Mouse (Mus musculus) E14TG2a.4 (cell line): ENCODE measurements at regions not wholly inside any gene's neighbourhood (a gene's known extent, or its start where the extent isn't known, plus 50 kb on each side); places are given as distances from the start of the nearest gene placed in this dataset.

Experiments used
- H3K27me3 ChIP-seq: 2 replicates; pipeline ENCODE4 v1.6.1; 2014; ENCODE audit warnings: low read length, control low read depth; ENCODE audit not compliant: insufficient read depth
- H3K36me3 ChIP-seq: 2 replicates; pipeline ENCODE4 v1.6.1; 2014; ENCODE audit warnings: low read length, control low read depth; ENCODE audit not compliant: insufficient read depth
- H3K4me1 ChIP-seq: replicated peaks from 2 replicates; pipeline ENCODE4 v1.6.1; 2014; ENCODE audit warnings: low read depth, low read length, control low read depth
- H3K4me3 ChIP-seq: replicated peaks from 2 replicates; pipeline ENCODE4 v1.5.1; 2014; ENCODE audit warnings: mild to moderate bottlenecking, low read length
- H3K9me3 ChIP-seq: 2 replicates; pipeline ENCODE4 v1.6.1; 2014; ENCODE audit warnings: low read length, control low read depth
- CTCF ChIP-seq: conservative IDR thresholded peaks from 2 replicates; pipeline ENCODE4 v1.5.1; 2014; ENCODE audit warnings: low read length
- NANOG ChIP-seq: IDR thresholded peaks from 2 replicates; pipeline ENCODE4 v1.6.1; 2014; ENCODE audit warnings: borderline replicate concordance, low read length, mixed read lengths
- POU5F1 ChIP-seq: IDR thresholded peaks from 2 replicates; pipeline ENCODE4 v1.6.1; 2014; ENCODE audit warnings: low read length, borderline replicate concordance

- Histone ChIP-seq H3K27me3 (peaks cover 7% of the 10 kb centered on the region; the same call in 1 of the 2 replicates), H3K36me3 (no peaks in the 10 kb centered on the region), H3K4me3 (no peak overlapping the region), H3K9me3 (no peaks in the 10 kb centered on the region), H3K4me1 (no peaks in the 10 kb centered on the region)
- no peak for TF ChIP-seq NANOG
- TF ChIP-seq CTCF, result no peak
- no peak for TF ChIP-seq POU5F1
Observed at GRCm38 (mm10) chr2:174848981-174849681, 88.7 kb downstream of the Edn3 start.

- Histone ChIP-seq H3K4me1 (no peaks in the 10 kb centered on the region), H3K27me3 (peaks cover 19% of the 10 kb centered on the region), H3K9me3 (no peaks in the 10 kb centered on the region), H3K4me3 (no peak overlapping the region), H3K36me3 (no peaks in the 10 kb centered on the region)
- TF ChIP-seq POU5F1 (no peak), NANOG (no peak), CTCF (no peak)
Observed at GRCm38 (mm10) chr2:174850860-174851259, 90.4 kb downstream of the Edn3 start.

- Histone ChIP-seq H3K4me3 (no peak overlapping the region), H3K36me3 (no peaks in the 10 kb centered on the region), H3K9me3 (no peaks in the 10 kb centered on the region), H3K27me3 (peaks cover 20% of the 10 kb centered on the region), H3K4me1 (no peaks in the 10 kb centered on the region)
- no peak for TF ChIP-seq NANOG
- TF ChIP-seq CTCF, result peak; percentile 81
- TF ChIP-seq POU5F1, result no peak
Observed at GRCm38 (mm10) chr2:174851525-174852330, 91.3 kb downstream of the Edn3 start.

GRCm38 (mm10) chr2:174853786-174854185 is 93.4 kb downstream of the Edn3 start:
- H3K36me3 ChIP-seq, result no peaks in the 10 kb centered on the region
- TF ChIP-seq NANOG, result no peak
- no peak for TF ChIP-seq CTCF
- TF ChIP-seq POU5F1, result no peak
- 0 out of 2 replicates have a peak, but pooled peaks cover 5% of the 10 kb centered on the region for H3K4me1 ChIP-seq
- no peaks in the 10 kb centered on the region for H3K9me3 ChIP-seq
- H3K4me3 ChIP-seq, result no peak overlapping the region
- peaks cover 20% of the 10 kb centered on the region for H3K27me3 ChIP-seq

GRCm38 (mm10) chr2:174855548-174855947 is 95.1 kb downstream of the Edn3 start:
- no peak overlapping the region for H3K4me3 ChIP-seq
- H3K9me3 ChIP-seq, result no peaks in the 10 kb centered on the region
- H3K4me1 ChIP-seq, result 0 out of 2 replicates have a peak, but pooled peaks cover 6% of the 10 kb centered on the region
- peaks cover 20% of the 10 kb centered on the region for H3K27me3 ChIP-seq
- H3K36me3 ChIP-seq, result no peaks in the 10 kb centered on the region
- TF ChIP-seq CTCF (no peak), NANOG (no peak), POU5F1 (no peak)

GRCm38 (mm10) chr2:174856135-174856534 is 95.7 kb downstream of the Edn3 start:
- 0 out of 2 replicates have a peak, but pooled peaks cover 6% of the 10 kb centered on the region for H3K4me1 ChIP-seq
- H3K4me3 ChIP-seq, result no peak overlapping the region
- H3K9me3 ChIP-seq, result no peaks in the 10 kb centered on the region
- peaks cover 20% of the 10 kb centered on the region for H3K27me3 ChIP-seq
- TF ChIP-seq CTCF, result no peak
- TF ChIP-seq NANOG, result no peak
- TF ChIP-seq POU5F1, result no peak
- no peaks in the 10 kb centered on the region for H3K36me3 ChIP-seq

- Histone ChIP-seq H3K4me3 (no peak overlapping the region), H3K27me3 (peaks cover 13% of the 10 kb centered on the region), H3K9me3 (no peaks in the 10 kb centered on the region), H3K4me1 (0 out of 2 replicates have a peak, but pooled peaks cover 6% of the 10 kb centered on the region), H3K36me3 (no peaks in the 10 kb centered on the region)
- 0 out of 2 replicates have a peak, but pooled peaks have one; percentile 22 for TF ChIP-seq CTCF
- no peak for TF ChIP-seq NANOG
- no peak for TF ChIP-seq POU5F1
Observed at GRCm38 (mm10) chr2:174858011-174858834, 97.8 kb downstream of the Edn3 start.

- TF ChIP-seq NANOG, result no peak
- no peak for TF ChIP-seq POU5F1
- TF ChIP-seq CTCF, result no peak
- Histone ChIP-seq H3K27me3 (peaks cover 13% of the 10 kb centered on the region), H3K4me1 (0 out of 2 replicates have a peak, but pooled peaks cover 6% of the 10 kb centered on the region), H3K9me3 (no peaks in the 10 kb centered on the region), H3K36me3 (no peaks in the 10 kb centered on the region), H3K4me3 (no peak overlapping the region)
Observed at GRCm38 (mm10) chr2:174858835-174859215, 98.4 kb downstream of the Edn3 start.
